Mouse (Mus musculus) liver, adult 2 months (tissue): Measurements from ENCODE around the gene Larp4b.
A peak's percentile ranks its signal among the peaks of the same experiment; 100 is the strongest.

Source experiments
- CTCF ChIP-seq: fragments of 200-500 bp; IDR thresholded peaks from 2 replicates; pipeline ENCODE4 v1.5.1; 2011; ENCODE audit warnings: low read depth, low read length, control low read depth
- POLR2A ChIP-seq: fragments of 200-500 bp; IDR thresholded peaks from 2 replicates; pipeline ENCODE4 v1.6.1; 2011; ENCODE audit warnings: low read length, control low read depth; ENCODE audit not compliant: insufficient read depth; ENCODE audit errors: extremely low read depth

GRCm38 (mm10) chr13:9195565-9195964 is 101.9 kb downstream of the Larp4b start:
- no peak for TF ChIP-seq POLR2A
- TF ChIP-seq CTCF, result peak; percentile 6; the same call in 1 of the 2 replicates
